ENCODE assay signal across 10 mouse cellular contexts in genomic region chr8:105378673-105379072, GRCm38 (mm10). TPM values are rescaled to one million over a fixed set of nuclear protein-coding genes. Genes with fewer than 3 reads are reported as not detected.
DNase-seq lines count a peak whose midpoint lies in the region; ATAC-seq lines count a peak whose summit lies in the region.
"Had no signal": no experiment of that assay in that cellular context is flagged by ENCODE, and none has a peak within 500 bp of the region (broad histone marks: within the 10 kb centered on the region; RNA-seq: fewer than 3 reads in every experiment).

No protein-coding gene starts in this region.

- no peaks in the 10 kb centered on the region for H3K4me1 ChIP-seq in embryonic facial prominence, embryonic 11.5 days (ENCODE audit: control insufficient read depth, insufficient read depth, low read length)
- H3K4me1 ChIP-seq in embryonic facial prominence, embryonic 10.5 days = peaks cover 16% of the 10 kb centered on the region
- peaks cover 14% of the 10 kb centered on the region; the same call in 1 of the 2 replicates for H3K4me1 ChIP-seq in neural tube, embryonic 15.5 days

- no peak overlapping the region for H3K4me2 ChIP-seq in embryonic facial prominence, embryonic 11.5 days (ENCODE audit: low read depth, low read length)
- H3K4me2 ChIP-seq in neural tube, embryonic 15.5 days = no peak overlapping the region
- H3K4me2 ChIP-seq: midbrain, embryonic 12.5 days had no signal

- no peak for ATAC-seq in embryonic facial prominence, embryonic 11.5 days (replicated peaks; ENCODE audit: insufficient number of reproducible peaks, low FRiP score, low TSS enrichment, low read depth)
- peak; percentile 29; the same call in 1 of the 2 replicates for ATAC-seq in neural tube, embryonic 15.5 days (ENCODE audit: low FRiP score)

- H3K27ac ChIP-seq in embryonic facial prominence, embryonic 11.5 days (replicated peaks; ENCODE audit: low read depth, low read length) = no peak overlapping the region
- H3K27ac ChIP-seq in embryonic facial prominence, embryonic 10.5 days (replicated peaks) = no peak overlapping the region
- no peak overlapping the region for H3K27ac ChIP-seq in neural tube, embryonic 15.5 days (replicated peaks)
- H3K27ac ChIP-seq: midbrain, embryonic 12.5 days had no signal

- no peaks in the 10 kb centered on the region for H3K27me3 ChIP-seq in embryonic facial prominence, embryonic 11.5 days (ENCODE audit: control insufficient read depth, insufficient read depth, low read length)
- 0 out of 2 replicates have a peak, but pooled peaks cover 5% of the 10 kb centered on the region for H3K27me3 ChIP-seq in embryonic facial prominence, embryonic 10.5 days (replicated peaks; ENCODE audit: low read depth, poor library complexity, severe bottlenecking)
- H3K27me3 ChIP-seq in neural tube, embryonic 15.5 days (replicated peaks) = no peaks in the 10 kb centered on the region

- H3K9ac ChIP-seq in embryonic facial prominence, embryonic 11.5 days (replicated peaks; ENCODE audit: low read length) = 0 out of 2 replicates have a peak overlapping the region, but pooled peaks have one; percentile 4
- no peak overlapping the region for H3K9ac ChIP-seq in neural tube, embryonic 15.5 days (replicated peaks)
- H3K9ac ChIP-seq: midbrain, embryonic 12.5 days had no signal

- no peak for DNase-seq in embryonic facial prominence, embryonic 11.5 days (ENCODE audit: low spot score)
- no peak for DNase-seq in embryonic facial prominence, embryonic 10.5 days (ENCODE audit: low spot score)
- DNase-seq in retina, postnatal 1 day = peak; percentile 33
- DNase-seq in retina, embryonic 14.5 days (ENCODE audit: low spot score) = no peak
- peak; percentile 65 for DNase-seq in kidney, adult 9 months
- DNase-seq in embryo, embryonic 9.5 days (ENCODE audit: extremely low spot score) = no peak
- no peak for DNase-seq in frontal cortex, postnatal 25 days (ENCODE audit: low spot score in 2 of 2)

- 77% methylated on average over 19 of the region's 19 CpGs for WGBS in embryonic facial prominence, embryonic 11.5 days
- 85% methylated on average over 19 of the region's 19 CpGs for WGBS in embryonic facial prominence, embryonic 10.5 days
- WGBS in neural tube, embryonic 15.5 days = 54% methylated on average over 19 of the region's 19 CpGs

- H3K36me3 ChIP-seq in embryonic facial prominence, embryonic 11.5 days (replicated peaks; ENCODE audit: control insufficient read depth, insufficient read depth, low read depth, low read length) = no peaks in the 10 kb centered on the region
- H3K36me3 ChIP-seq in embryonic facial prominence, embryonic 10.5 days (replicated peaks) = no peaks in the 10 kb centered on the region; the same call in 1 of the 2 replicates
- H3K36me3 ChIP-seq in neural tube, embryonic 15.5 days = no peaks in the 10 kb centered on the region
- H3K36me3 ChIP-seq: G1E; midbrain, embryonic 12.5 days had no signal

- no peak overlapping the region for H3K4me3 ChIP-seq in embryonic facial prominence, embryonic 11.5 days (ENCODE audit: low read depth, low read length)
- H3K4me3 ChIP-seq in embryonic facial prominence, embryonic 10.5 days = no peak overlapping the region
- no peak overlapping the region for H3K4me3 ChIP-seq in neural tube, embryonic 15.5 days (replicated peaks)
- H3K4me3 ChIP-seq: midbrain, embryonic 12.5 days had no signal

- H3K9me3 ChIP-seq in embryonic facial prominence, embryonic 11.5 days (replicated peaks; ENCODE audit: control insufficient read depth, low read length) = no peaks in the 10 kb centered on the region
- H3K9me3 ChIP-seq in embryonic facial prominence, embryonic 10.5 days = no peaks in the 10 kb centered on the region
- H3K9me3 ChIP-seq in neural tube, embryonic 15.5 days (replicated peaks) = no peaks in the 10 kb centered on the region
- H3K9me3 ChIP-seq: midbrain, embryonic 12.5 days had no signal

RNA-seq across cellular contexts. Expression of gene Plekhg4, which starts 5.6 kb away (rescaled TPM):
- 0.28 and 0.29 TPM in 2 replicates for polyA plus RNA-seq in embryonic facial prominence, embryonic 11.5 days (2014; fragmentation: Nextera tagmentation; extraction: Ambion mirVana)
- 0.34 and 0.83 TPM in 2 replicates for polyA plus RNA-seq in embryonic facial prominence, embryonic 10.5 days (2016; fragmentation: Nextera tagmentation; extraction: Ambion mirVana)
- 1.7 and 2.4 TPM in 2 replicates for polyA plus RNA-seq in neural tube, embryonic 15.5 days (2015; fragmentation: Nextera tagmentation; extraction: Ambion mirVana)

RNA-seq across cellular contexts. Expression of gene Slc9a5, which starts 30.0 kb away (rescaled TPM):
- polyA plus RNA-seq in embryonic facial prominence, embryonic 11.5 days (2014; fragmentation: Nextera tagmentation; extraction: Ambion mirVana) = 3.8 and 4.0 TPM in 2 replicates
- polyA plus RNA-seq in embryonic facial prominence, embryonic 10.5 days (2016; fragmentation: Nextera tagmentation; extraction: Ambion mirVana) = 5.5 and 5.7 TPM in 2 replicates
- 9.4 and 10.9 TPM in 2 replicates for polyA plus RNA-seq in neural tube, embryonic 15.5 days (2015; fragmentation: Nextera tagmentation; extraction: Ambion mirVana)

RNA-seq across cellular contexts. Expression of gene Fhod1, which starts 30.9 kb away (rescaled TPM):
- polyA plus RNA-seq in embryonic facial prominence, embryonic 11.5 days (2014; fragmentation: Nextera tagmentation; extraction: Ambion mirVana) = 1.8 and 2.6 TPM in 2 replicates
- polyA plus RNA-seq in embryonic facial prominence, embryonic 10.5 days (2016; fragmentation: Nextera tagmentation; extraction: Ambion mirVana) = 2.9 and 3.3 TPM in 2 replicates
- 0.79 and 0.89 TPM in 2 replicates for polyA plus RNA-seq in neural tube, embryonic 15.5 days (2015; fragmentation: Nextera tagmentation; extraction: Ambion mirVana)

RNA-seq across cellular contexts. Expression of gene Kctd19, which starts 34.6 kb away (rescaled TPM):
- not detected in 2 replicates for polyA plus RNA-seq in embryonic facial prominence, embryonic 11.5 days (2014; fragmentation: Nextera tagmentation; extraction: Ambion mirVana)
- polyA plus RNA-seq in embryonic facial prominence, embryonic 10.5 days (2016; fragmentation: Nextera tagmentation; extraction: Ambion mirVana) = 0.08 and 0.16 TPM in 2 replicates
- polyA plus RNA-seq in neural tube, embryonic 15.5 days (2015; fragmentation: Nextera tagmentation; extraction: Ambion mirVana) = not detected in 2 replicates
- polyA plus RNA-seq: G1E; midbrain, embryonic 12.5 days had no signal

RNA-seq across cellular contexts. Expression of gene Lrrc36, which starts 34.7 kb away (rescaled TPM):
- 0.39 and 0.49 TPM in 2 replicates for polyA plus RNA-seq in embryonic facial prominence, embryonic 11.5 days (2014; fragmentation: Nextera tagmentation; extraction: Ambion mirVana)
- polyA plus RNA-seq in embryonic facial prominence, embryonic 10.5 days (2016; fragmentation: Nextera tagmentation; extraction: Ambion mirVana) = 0.29 and 0.67 TPM in 2 replicates
- 0.23 and 0.27 TPM in 2 replicates for polyA plus RNA-seq in neural tube, embryonic 15.5 days (2015; fragmentation: Nextera tagmentation; extraction: Ambion mirVana)
- polyA plus RNA-seq: G1E had no signal

Comparison
In these comparisons a context has a peak if more than half of its experiments do, and no peak if none do; other contexts are left out.
1. DNase-seq: peak in retina, postnatal 1 day (single experiment) and kidney, adult 9 months (single experiment); none in embryonic facial prominence, embryonic 11.5 days (single experiment), embryonic facial prominence, embryonic 10.5 days (single experiment), retina, embryonic 14.5 days (single experiment), embryo, embryonic 9.5 days (single experiment) and frontal cortex, postnatal 25 days (0 of 2).